18 mouse cellular contexts compared by ENCODE assay signal in the genomic region with DNA sequence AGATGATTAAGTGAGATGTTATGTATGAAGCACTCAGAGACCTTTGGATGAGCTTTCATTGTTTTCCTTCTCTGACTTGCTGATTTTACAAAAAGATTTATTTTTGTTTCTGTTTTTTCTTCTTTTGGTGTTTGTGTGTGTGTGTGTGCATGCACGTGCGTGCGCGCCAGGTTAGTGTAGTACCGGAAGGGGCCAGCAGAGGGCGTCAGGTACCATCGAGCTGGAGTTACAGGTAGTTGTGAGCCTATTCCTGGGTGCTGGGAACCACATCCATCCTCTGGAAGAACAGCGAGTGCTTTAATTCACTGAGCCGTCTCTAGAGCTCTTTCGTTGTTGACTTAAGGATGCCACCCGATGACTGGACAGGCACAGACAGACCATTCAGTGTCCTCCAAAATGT.
DNase-seq lines count a peak whose midpoint lies in the region; ATAC-seq and TF ChIP-seq lines count a peak whose summit lies in the region.
"Had no signal": no experiment of that assay in that cellular context is flagged by ENCODE, and none has a peak within 500 bp of the region (broad histone marks: within the 10 kb centered on the region; RNA-seq: fewer than 3 reads in every experiment).

No protein-coding gene starts in this region.

- peak; percentile 42 for TF ChIP-seq CTCF in intestine, postnatal 0 days (IDR thresholded peaks at IDR 0.05; ENCODE audit: low read depth)
- peak; percentile 35; the same call in 1 of the 2 replicates for TF ChIP-seq CTCF in midbrain, postnatal 0 days (IDR thresholded peaks at IDR 0.05)
- TF ChIP-seq CTCF in Patski (IDR thresholded peaks at IDR 0.05) = peak; percentile 29
- peak; percentile 31; the same call in 1 of the 2 replicates for TF ChIP-seq CTCF in small intestine, adult 2 months (IDR thresholded peaks at IDR 0.05; ENCODE audit: extremely low read depth, insufficient read length, insufficient replicate concordance, low read depth, low read length)

- ATAC-seq in intestine, postnatal 0 days = no peak
- no peak for ATAC-seq in intestine, embryonic 16.5 days
- no peak for ATAC-seq in midbrain, postnatal 0 days (ENCODE audit: low FRiP score)
- ATAC-seq in midbrain, embryonic 16.5 days = no peak
- no peak for ATAC-seq in Patski
- no peak for ATAC-seq in frontal cortex, adult (ENCODE audit: low TSS enrichment)

- H3K27me3 ChIP-seq in intestine, postnatal 0 days (replicated peaks; ENCODE audit: control insufficient read depth, insufficient read depth, low read length) = no peaks in the 10 kb centered on the region
- no peaks in the 10 kb centered on the region for H3K27me3 ChIP-seq in intestine, embryonic 16.5 days (replicated peaks; ENCODE audit: control insufficient read depth, insufficient read depth, low read length)
- no peaks in the 10 kb centered on the region for H3K27me3 ChIP-seq in midbrain, postnatal 0 days (ENCODE audit: insufficient read depth, low read length)
- no peaks in the 10 kb centered on the region for H3K27me3 ChIP-seq in midbrain, embryonic 16.5 days (ENCODE audit: control insufficient read depth, insufficient read depth, low read depth, low read length)
- H3K27me3 ChIP-seq in Patski = peaks cover 3% of the 10 kb centered on the region
- no peaks in the 10 kb centered on the region for H3K27me3 ChIP-seq in small intestine, adult 2 months (ENCODE audit: control insufficient read depth, insufficient read depth, low read length)
- H3K27me3 ChIP-seq: CH12.LX; forebrain, embryonic 12.5 days; limb, embryonic 15.5 days; neural tube, embryonic 12.5 days had no signal

- no peaks in the 10 kb centered on the region for H3K9me3 ChIP-seq in intestine, postnatal 0 days (ENCODE audit: control insufficient read depth)
- 0 out of 2 replicates have a peak, but pooled peaks cover 3% of the 10 kb centered on the region for H3K9me3 ChIP-seq in intestine, embryonic 16.5 days (ENCODE audit: control insufficient read depth, low read length)
- H3K9me3 ChIP-seq in midbrain, postnatal 0 days (ENCODE audit: low read length) = 0 out of 2 replicates have a peak, but pooled peaks cover 3% of the 10 kb centered on the region
- H3K9me3 ChIP-seq in midbrain, embryonic 16.5 days (replicated peaks; ENCODE audit: control insufficient read depth, low read length, poor library complexity, severe bottlenecking) = 0 out of 2 replicates have a peak, but pooled peaks cover 2% of the 10 kb centered on the region
- H3K9me3 ChIP-seq: limb, embryonic 15.5 days had no signal

- TF ChIP-seq POLR2A in small intestine, adult 2 months (IDR thresholded peaks at IDR 0.05; ENCODE audit: low read depth, low read length) = no peak

- H3K9ac ChIP-seq in intestine, postnatal 0 days (ENCODE audit: low read depth, low read length) = no peak overlapping the region
- H3K9ac ChIP-seq in intestine, embryonic 16.5 days (ENCODE audit: low read depth, low read length) = no peak overlapping the region
- H3K9ac ChIP-seq in midbrain, postnatal 0 days (replicated peaks; ENCODE audit: low read length, poor library complexity, severe bottlenecking) = no peak overlapping the region
- H3K9ac ChIP-seq in midbrain, embryonic 16.5 days (ENCODE audit: low read depth, low read length) = no peak overlapping the region
- H3K9ac ChIP-seq: forebrain, embryonic 12.5 days; limb, embryonic 15.5 days; neural tube, embryonic 12.5 days had no signal

- H3K36me3 ChIP-seq in intestine, postnatal 0 days (ENCODE audit: control insufficient read depth, insufficient read depth) = no peaks in the 10 kb centered on the region
- no peaks in the 10 kb centered on the region for H3K36me3 ChIP-seq in intestine, embryonic 16.5 days (ENCODE audit: control insufficient read depth, insufficient read depth, low read length)
- H3K36me3 ChIP-seq in midbrain, postnatal 0 days (ENCODE audit: insufficient read depth, low read length) = no peaks in the 10 kb centered on the region
- no peaks in the 10 kb centered on the region for H3K36me3 ChIP-seq in midbrain, embryonic 16.5 days (ENCODE audit: control insufficient read depth, insufficient read depth, low read length)
- H3K36me3 ChIP-seq in small intestine, adult 2 months (ENCODE audit: control insufficient read depth, insufficient read depth, low read length) = no peaks in the 10 kb centered on the region
- H3K36me3 ChIP-seq: forebrain, embryonic 12.5 days; limb, embryonic 15.5 days; neural tube, embryonic 12.5 days had no signal

- H3K4me1 ChIP-seq in intestine, postnatal 0 days (replicated peaks; ENCODE audit: control insufficient read depth, insufficient read depth, low read length) = no peaks in the 10 kb centered on the region
- H3K4me1 ChIP-seq in intestine, embryonic 16.5 days (ENCODE audit: control insufficient read depth, insufficient read depth, low read length) = no peaks in the 10 kb centered on the region
- H3K4me1 ChIP-seq in midbrain, postnatal 0 days (ENCODE audit: insufficient read depth, low read length) = no peaks in the 10 kb centered on the region
- H3K4me1 ChIP-seq in midbrain, embryonic 16.5 days (ENCODE audit: control insufficient read depth, insufficient read depth, low read length) = no peaks in the 10 kb centered on the region
- H3K4me1 ChIP-seq in small intestine, adult 2 months (ENCODE audit: control insufficient read depth, insufficient read depth, insufficient read length, low read length) = no peaks in the 10 kb centered on the region
- H3K4me1 ChIP-seq: forebrain, embryonic 12.5 days; limb, embryonic 15.5 days; neural tube, embryonic 12.5 days had no signal

- WGBS in intestine, postnatal 0 days = 95% methylated on average over 11 of the region's 11 CpGs
- 95% methylated on average over 11 of the region's 11 CpGs for WGBS in intestine, embryonic 16.5 days
- WGBS in midbrain, postnatal 0 days = 93% methylated on average over 11 of the region's 11 CpGs
- WGBS in midbrain, embryonic 16.5 days = 97% methylated on average over 11 of the region's 11 CpGs
- WGBS in small intestine, adult 2 months = 95% methylated on average over 11 of the region's 11 CpGs

- no peak for DNase-seq in midbrain, postnatal 0 days (ENCODE audit: low spot score)
- no peak for DNase-seq in Patski (ENCODE audit: low read depth, low spot score)
- no peak for DNase-seq in frontal cortex, postnatal 25 days (ENCODE audit: low spot score in 2 of 2)
- DNase-seq: adrenal gland, postnatal 36 days; cerebellum, adult 11-12 months; gastrocnemius, postnatal 10 days; kidney, adult 11 months; lung, postnatal 4 days; midbrain, embryonic 14.5 days had no signal

- in situ Hi-C loops in Patski (cut with MboI; ENCODE audit: low pct_unique_long_range_greater_than_20kb) = no loop called here

- no peak overlapping the region for H3K4me2 ChIP-seq in intestine, postnatal 0 days (replicated peaks; ENCODE audit: low read depth)
- H3K4me2 ChIP-seq in intestine, embryonic 16.5 days (ENCODE audit: low read depth, low read length) = no peak overlapping the region
- H3K4me2 ChIP-seq in midbrain, postnatal 0 days (ENCODE audit: low read depth, low read length, poor library complexity, severe bottlenecking) = no peak overlapping the region
- H3K4me2 ChIP-seq in midbrain, embryonic 16.5 days (ENCODE audit: low read length) = no peak overlapping the region
- H3K4me2 ChIP-seq: forebrain, embryonic 12.5 days; limb, embryonic 15.5 days; neural tube, embryonic 12.5 days had no signal

- POLR2A ChIA-PET in Patski (lab: Charles Lee) = no interaction called here

- CTCF ChIA-PET in Patski (lab: Charles Lee) = interaction anchor here (0.6 kb wide), 1 partner anchor 10 kb away, joined by 3 read pairs; no protein-coding TSS in a partner anchor

- no peak overlapping the region for H3K4me3 ChIP-seq in intestine, postnatal 0 days (ENCODE audit: low read depth, low read length)
- H3K4me3 ChIP-seq in intestine, embryonic 16.5 days (ENCODE audit: low read length) = no peak overlapping the region
- H3K4me3 ChIP-seq in midbrain, postnatal 0 days (ENCODE audit: low read depth, low read length) = no peak overlapping the region
- no peak overlapping the region for H3K4me3 ChIP-seq in midbrain, embryonic 16.5 days (ENCODE audit: low read depth, low read length)
- no peak overlapping the region for H3K4me3 ChIP-seq in small intestine, adult 2 months (ENCODE audit: low read depth, low read length)
- H3K4me3 ChIP-seq: forebrain, embryonic 12.5 days; limb, embryonic 15.5 days; neural tube, embryonic 12.5 days had no signal

- no peak overlapping the region for H3K27ac ChIP-seq in intestine, postnatal 0 days (ENCODE audit: low read depth, low read length)
- H3K27ac ChIP-seq in intestine, embryonic 16.5 days (ENCODE audit: low read length) = no peak overlapping the region
- H3K27ac ChIP-seq in midbrain, postnatal 0 days (ENCODE audit: low read depth, low read length) = no peak overlapping the region
- H3K27ac ChIP-seq in midbrain, embryonic 16.5 days (ENCODE audit: low read length) = no peak overlapping the region
- H3K27ac ChIP-seq in small intestine, adult 2 months (ENCODE audit: insufficient read depth, low read depth, low read length) = no peak overlapping the region
- H3K27ac ChIP-seq: forebrain, embryonic 12.5 days; limb, embryonic 15.5 days; neural tube, embryonic 12.5 days had no signal
